Mouse (Mus musculus): ENCODE measurements at regions not wholly inside any gene's neighbourhood (a gene's known extent, or its start where the extent isn't known, plus 50 kb on each side); places are given as distances from the start of the nearest gene placed in this dataset.

DNA sequence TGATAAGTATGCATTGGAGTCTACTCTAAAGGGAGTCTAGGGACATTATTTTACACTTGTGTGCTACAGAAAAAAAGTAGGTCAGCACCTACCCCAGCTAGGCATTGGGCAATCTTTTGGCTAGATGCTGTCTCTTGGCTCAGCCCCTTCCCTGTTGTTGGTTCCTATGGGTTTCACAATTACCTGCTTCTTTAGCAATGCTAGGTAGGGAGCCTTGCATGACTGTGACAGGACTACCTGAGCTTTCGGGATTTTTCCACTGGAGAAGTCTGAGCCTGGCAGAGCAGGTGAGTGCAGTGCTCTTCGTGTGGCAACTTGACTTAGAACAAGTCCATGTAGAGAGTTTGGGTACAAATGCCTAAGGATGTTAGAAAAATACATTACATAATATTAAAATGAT lies 956.2 kb upstream of the 4930412O13Rik start:
- TF ChIP-seq POLR2A (IDR thresholded peaks at IDR 0.05; ENCODE audit: low read depth, low read length) (no peak), CTCF (conservative IDR thresholded peaks at IDR 0.05; ENCODE audit: insufficient read depth, insufficient read length, low read depth, low read length) (no peak)

Measured in kidney, adult 2 months (tissue).